Mouse (Mus musculus): Measurements from ENCODE around the gene Erp27. TPM values are rescaled to one million over a fixed set of nuclear protein-coding genes. Genes with fewer than 3 reads are reported as not detected.

The Erp27 gene
- total and polyA plus RNA-seq, 3 experiments: 0.39 TPM; not detected in 2

GRCm38 (mm10) chr6:136943392-136943791 is 21.4 kb upstream of the Erp27 start:
- peak overlapping the region; percentile 41 for H3K27ac ChIP-seq (ENCODE audit: control insufficient read depth, low read depth, low read length)
- H3K27me3 ChIP-seq (ENCODE audit: control insufficient read depth in 1 of 2, insufficient read depth in 2 of 2, low read length in 2 of 2): no peaks in the 10 kb centered on the region
- H3K9me3 ChIP-seq (replicated peaks; ENCODE audit: insufficient read depth, low read length): no peaks in the 10 kb centered on the region
- H3K9ac ChIP-seq (ENCODE audit: control insufficient read depth, low read depth, low read length, poor library complexity, severe bottlenecking): no peak overlapping the region
- H3K4me1 ChIP-seq (ENCODE audit: control insufficient read depth in 1 of 2, insufficient read depth in 2 of 2, low read length in 2 of 2): peaks cover 10 to 23% of the 10 kb centered on the region in 2 experiments
- no peak for TF ChIP-seq ZC3H11A (IDR thresholded peaks at IDR 0.05; ENCODE audit: low read depth, low read length)
- TF ChIP-seq BHLHE40 (IDR thresholded peaks at IDR 0.05; ENCODE audit: borderline replicate concordance, low read depth, low read length): no peak; the same call in 1 of the 2 replicates
- no peak for TF ChIP-seq MAZ (IDR thresholded peaks at IDR 0.05; ENCODE audit: low read depth, low read length)
- no peak for TF ChIP-seq NRF1 (IDR thresholded peaks at IDR 0.05; ENCODE audit: insufficient read depth, low read depth, low read length, poor library complexity, severe bottlenecking)
- TF ChIP-seq NELFE (IDR thresholded peaks at IDR 0.05; ENCODE audit: low read depth, low read length): peak; percentile 51
- no peak for TF ChIP-seq POLR2AphosphoS5 (IDR thresholded peaks at IDR 0.05; ENCODE audit: borderline replicate concordance, low read depth, low read length)
- peak; percentile 69 for TF ChIP-seq GATA1 (IDR thresholded peaks at IDR 0.05; ENCODE audit: low read depth, low read length)
- no peak for TF ChIP-seq E2F4 (IDR thresholded peaks at IDR 0.05; ENCODE audit: borderline replicate concordance, low read depth, low read length)
- peak; percentile 56; the same call in 1 of the 2 replicates for TF ChIP-seq MXI1 (IDR thresholded peaks at IDR 0.05; ENCODE audit: low read depth, low read length)
- no peak for TF ChIP-seq MAFK (IDR thresholded peaks at IDR 0.05; ENCODE audit: borderline replicate concordance, low read depth, low read length)
- 0 out of 2 replicates have a peak, but pooled peaks have one; percentile 24 for TF ChIP-seq ELF1 (IDR thresholded peaks at IDR 0.05; ENCODE audit: low read depth, low read length)
- TF ChIP-seq TBP (IDR thresholded peaks at IDR 0.05; ENCODE audit: low read depth, low read length): peak; percentile 75; the same call in 1 of the 2 replicates
- TF ChIP-seq EP300 (IDR thresholded peaks at IDR 0.05; ENCODE audit: low read depth in 1 of 2, low read length in 2 of 2): peak; percentile 27 to 39; a peak in 2 of 4 replicates
- no peak for TF ChIP-seq CHD2 (IDR thresholded peaks at IDR 0.05; ENCODE audit: low read length)
- no peak for TF ChIP-seq TAL1 (IDR thresholded peaks at IDR 0.05; ENCODE audit: low read length)
- 0 out of 2 replicates have a peak, but pooled peaks have one; percentile 46 for TF ChIP-seq ZMIZ1 (IDR thresholded peaks at IDR 0.05; ENCODE audit: low read depth, low read length)
- TF ChIP-seq USF2 (IDR thresholded peaks at IDR 0.05; ENCODE audit: borderline replicate concordance in 1 of 2, insufficient read depth in 1 of 2, low read depth in 1 of 2, low read length in 2 of 2): no peak
- TF ChIP-seq USF1 (IDR thresholded peaks at IDR 0.05; ENCODE audit: low read depth, low read length): 0 out of 2 replicates have a peak, but pooled peaks have one; percentile 29
- TF ChIP-seq RCOR1 (IDR thresholded peaks at IDR 0.05; ENCODE audit: low read depth, low read length): peak; percentile 27; the same call in 1 of the 2 replicates
- TF ChIP-seq POLR2A (IDR thresholded peaks at IDR 0.05; ENCODE audit: control insufficient read depth in 1 of 2, insufficient read depth in 1 of 2, low read depth in 1 of 2, low read length in 2 of 2, poor library complexity in 1 of 2): peak in 1 of 2 experiments; percentile 68; a peak in 2 of 4 replicates
- TF ChIP-seq MYC (IDR thresholded peaks at IDR 0.05; ENCODE audit: low read depth, low read length): no peak
- TF ChIP-seq SIN3A (IDR thresholded peaks at IDR 0.05; ENCODE audit: low read length): peak; percentile 70
- TF ChIP-seq GABPA (IDR thresholded peaks at IDR 0.05; ENCODE audit: low read depth, low read length): no peak
- no peak for TF ChIP-seq TCF12 (IDR thresholded peaks at IDR 0.05; ENCODE audit: low read depth, low read length)
- TF ChIP-seq ETS1 (IDR thresholded peaks at IDR 0.05; ENCODE audit: low read depth, low read length): peak; percentile 88
- H3K36me3 ChIP-seq (ENCODE audit: control insufficient read depth in 1 of 2, insufficient read depth in 2 of 2, low read length in 2 of 2): peaks cover 0 to 29% of the 10 kb centered on the region in 2 experiments; a peak in 2 of 4 replicates
- peak; percentile 80 for DNase-seq (ENCODE audit: low read depth, low spot score)
- H3K4me3 ChIP-seq (ENCODE audit: control insufficient read depth in 1 of 2, insufficient read depth in 1 of 2, low read depth in 2 of 2, low read length in 2 of 2): no peak overlapping the region; a peak in 1 of 4 replicates
- H3K79me2 ChIP-seq (ENCODE audit: control insufficient read depth, insufficient read depth, low read length, poor library complexity): peaks cover 16% of the 10 kb centered on the region
